Mouse (Mus musculus): Measurements from ENCODE around the gene Pde4b. TPM values are rescaled to one million over a fixed set of nuclear protein-coding genes. Genes with fewer than 3 reads are reported as not detected.

The Pde4b gene
- polyA plus RNA-seq, 1 experiment from 2014 or later, result 11.0 TPM

- ATAC-seq, result no peak
- H3K27me3 ChIP-seq (replicated peaks; ENCODE audit: control insufficient read depth, insufficient read depth, low read length), result no peaks in the 10 kb centered on the region
- H3K27ac ChIP-seq (ENCODE audit: low read length), result no peak overlapping the region
- no peak overlapping the region for H3K4me3 ChIP-seq (ENCODE audit: low read length)
- no peaks in the 10 kb centered on the region for H3K36me3 ChIP-seq (ENCODE audit: control insufficient read depth, insufficient read depth, low read length)
- WGBS, result 62% methylated on average over 4 of the region's 4 CpGs
- H3K4me1 ChIP-seq (ENCODE audit: control insufficient read depth, insufficient read depth, low read length), result no peaks in the 10 kb centered on the region
- no peak overlapping the region for H3K9ac ChIP-seq (ENCODE audit: low read depth, low read length)
- H3K4me2 ChIP-seq (ENCODE audit: low read depth, low read length), result no peak overlapping the region
- no peaks in the 10 kb centered on the region for H3K9me3 ChIP-seq (ENCODE audit: control insufficient read depth, low read length)
These were observed 411.0 kb downstream of the Pde4b start for GRCm38 (mm10) chr4:102498169-102498919.

DNA sequence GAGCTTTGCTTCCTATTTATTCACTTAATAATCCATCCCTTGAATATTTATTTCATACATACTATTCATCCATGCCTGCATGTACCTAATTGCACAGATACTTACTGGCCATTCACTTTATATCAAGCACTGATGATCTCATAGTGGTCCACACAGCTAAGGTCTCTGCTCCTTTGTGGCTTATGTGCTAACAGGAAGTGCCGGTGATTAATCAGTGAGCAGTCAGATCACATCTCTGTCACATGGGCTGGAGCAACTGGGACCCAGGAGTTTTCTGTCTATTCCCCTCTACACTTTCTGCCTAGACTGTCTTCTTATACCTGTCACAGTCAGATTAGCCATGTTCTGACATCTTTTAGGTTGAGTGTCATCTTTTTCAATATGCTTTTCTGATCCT lies 411.6 kb downstream of the Pde4b start:
- 86% methylated on average over 1 of the region's 1 CpGs for WGBS

GRCm38 (mm10) chr4:102505714-102506113 lies 418.4 kb downstream of the Pde4b start:
- Histone ChIP-seq H3K9me3 (ENCODE audit: control insufficient read depth, low read length) (no peaks in the 10 kb centered on the region), H3K27ac (ENCODE audit: low read length) (no peak overlapping the region), H3K4me2 (ENCODE audit: low read depth, low read length) (no peak overlapping the region), H3K4me1 (ENCODE audit: control insufficient read depth, insufficient read depth, low read length) (no peaks in the 10 kb centered on the region), H3K9ac (ENCODE audit: low read depth, low read length) (no peak overlapping the region), H3K27me3 (replicated peaks; ENCODE audit: control insufficient read depth, insufficient read depth, low read length) (no peaks in the 10 kb centered on the region), H3K36me3 (ENCODE audit: control insufficient read depth, insufficient read depth, low read length) (no peaks in the 10 kb centered on the region), H3K4me3 (ENCODE audit: low read length) (no peak overlapping the region)
- no peak for ATAC-seq
- 60% methylated on average over 6 of the region's 6 CpGs for whole genome bisulfite sequencing

More for the DNA sequence above, 411.6 kb downstream of the Pde4b start:
- Histone ChIP-seq H3K9ac (ENCODE audit: low read depth, low read length) (no peak overlapping the region), H3K36me3 (ENCODE audit: control insufficient read depth, insufficient read depth, low read length) (no peaks in the 10 kb centered on the region), H3K4me1 (ENCODE audit: control insufficient read depth, insufficient read depth, low read length) (no peaks in the 10 kb centered on the region), H3K9me3 (ENCODE audit: control insufficient read depth, low read length) (no peaks in the 10 kb centered on the region), H3K27me3 (replicated peaks; ENCODE audit: control insufficient read depth, insufficient read depth, low read length) (no peaks in the 10 kb centered on the region), H3K27ac (ENCODE audit: low read length) (no peak overlapping the region), H3K4me2 (ENCODE audit: low read depth, low read length) (no peak overlapping the region), H3K4me3 (ENCODE audit: low read length) (no peak overlapping the region)
- no peak for ATAC-seq

- Histone ChIP-seq H3K4me2 (ENCODE audit: low read depth, low read length) (no peak overlapping the region), H3K4me1 (ENCODE audit: control insufficient read depth, insufficient read depth, low read length) (peaks cover 3% of the 10 kb centered on the region), H3K9ac (ENCODE audit: low read depth, low read length) (no peak overlapping the region), H3K4me3 (ENCODE audit: low read length) (no peak overlapping the region), H3K27me3 (replicated peaks; ENCODE audit: control insufficient read depth, insufficient read depth, low read length) (no peaks in the 10 kb centered on the region), H3K36me3 (ENCODE audit: control insufficient read depth, insufficient read depth, low read length) (no peaks in the 10 kb centered on the region), H3K27ac (ENCODE audit: low read length) (no peak overlapping the region), H3K9me3 (ENCODE audit: control insufficient read depth, low read length) (no peaks in the 10 kb centered on the region)
- WGBS, result 65% methylated on average over 15 of the region's 15 CpGs
- ATAC-seq, result peak; percentile 48
These were observed 419.3 kb downstream of the Pde4b start for GRCm38 (mm10) chr4:102506376-102507280.

- H3K4me2 ChIP-seq (ENCODE audit: low read depth, low read length), result no peak overlapping the region
- no peak overlapping the region for H3K9ac ChIP-seq (ENCODE audit: low read depth, low read length)
- no peaks in the 10 kb centered on the region for H3K9me3 ChIP-seq (ENCODE audit: control insufficient read depth, low read length)
- H3K27me3 ChIP-seq (replicated peaks; ENCODE audit: control insufficient read depth, insufficient read depth, low read length), result no peaks in the 10 kb centered on the region
- ATAC-seq, result no peak
- no peak overlapping the region for H3K4me3 ChIP-seq (ENCODE audit: low read length)
- WGBS, result 70% methylated on average over 9 of the region's 9 CpGs
- H3K36me3 ChIP-seq (ENCODE audit: control insufficient read depth, insufficient read depth, low read length), result no peaks in the 10 kb centered on the region
- H3K4me1 ChIP-seq (ENCODE audit: control insufficient read depth, insufficient read depth, low read length), result peaks cover 8% of the 10 kb centered on the region
- H3K27ac ChIP-seq (ENCODE audit: low read length), result no peak overlapping the region
These were observed 420.0 kb downstream of the Pde4b start for GRCm38 (mm10) chr4:102507344-102507743.

DNA sequence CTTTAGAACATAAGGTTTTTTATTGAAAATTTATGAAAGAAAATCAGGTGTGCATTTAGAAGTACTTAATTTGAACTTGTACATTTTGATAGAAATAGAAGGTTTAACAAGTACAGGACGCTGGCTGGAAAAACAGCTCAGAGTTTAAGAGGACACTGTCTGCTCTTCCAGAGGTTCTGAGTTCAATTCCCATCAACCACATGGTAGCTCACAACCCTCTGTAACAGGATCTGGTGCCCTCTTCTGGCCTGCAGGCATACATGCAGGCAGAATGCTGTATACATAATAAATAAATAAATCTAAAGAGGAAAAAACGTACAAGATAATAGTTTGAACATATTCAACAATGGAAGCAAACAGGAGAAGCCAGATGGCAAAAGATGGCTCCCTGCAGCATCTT lies 420.4 kb downstream of the Pde4b start:
- no peaks in the 10 kb centered on the region for H3K36me3 ChIP-seq (ENCODE audit: control insufficient read depth, insufficient read depth, low read length)
- no peak for ATAC-seq
- no peak overlapping the region for H3K9ac ChIP-seq (ENCODE audit: low read depth, low read length)
- no peaks in the 10 kb centered on the region for H3K9me3 ChIP-seq (ENCODE audit: control insufficient read depth, low read length)
- no peak overlapping the region for H3K4me2 ChIP-seq (ENCODE audit: low read depth, low read length)
- 74% methylated on average over 2 of the region's 2 CpGs for WGBS
- H3K4me3 ChIP-seq (ENCODE audit: low read length), result no peak overlapping the region
- H3K27ac ChIP-seq (ENCODE audit: low read length), result no peak overlapping the region
- peaks cover 9% of the 10 kb centered on the region for H3K4me1 ChIP-seq (ENCODE audit: control insufficient read depth, insufficient read depth, low read length)
- no peaks in the 10 kb centered on the region for H3K27me3 ChIP-seq (replicated peaks; ENCODE audit: control insufficient read depth, insufficient read depth, low read length)

- ATAC-seq, result no peak
- 75% methylated on average over 6 of the region's 6 CpGs for WGBS
- no peak overlapping the region for H3K4me2 ChIP-seq (ENCODE audit: low read depth, low read length)
These were observed 422.7 kb downstream of the Pde4b start for GRCm38 (mm10) chr4:102510061-102510460.

GRCm38 (mm10) chr4:102510939-102511391 lies 423.6 kb downstream of the Pde4b start:
- no peaks in the 10 kb centered on the region for H3K9me3 ChIP-seq (ENCODE audit: control insufficient read depth, low read length)
- no peaks in the 10 kb centered on the region for H3K27me3 ChIP-seq (replicated peaks; ENCODE audit: control insufficient read depth, insufficient read depth, low read length)
- H3K9ac ChIP-seq (ENCODE audit: low read depth, low read length), result 0 out of 2 replicates have a peak overlapping the region, but pooled peaks have one; percentile 64
- peak; percentile 62 for ATAC-seq
- H3K4me2 ChIP-seq (ENCODE audit: low read depth, low read length), result peak overlapping the region; percentile 38
- H3K4me3 ChIP-seq (ENCODE audit: low read length), result no peak overlapping the region
- no peaks in the 10 kb centered on the region for H3K36me3 ChIP-seq (ENCODE audit: control insufficient read depth, insufficient read depth, low read length)
- peaks cover 9% of the 10 kb centered on the region for H3K4me1 ChIP-seq (ENCODE audit: control insufficient read depth, insufficient read depth, low read length)
- peak overlapping the region; percentile 94 for H3K27ac ChIP-seq (ENCODE audit: low read length)
- 12% methylated on average over 8 of the region's 8 CpGs for WGBS

More at GRCm38 (mm10) chr4:102510061-102510460, 422.7 kb downstream of the Pde4b start:
- H3K36me3 ChIP-seq (ENCODE audit: control insufficient read depth, insufficient read depth, low read length), result no peaks in the 10 kb centered on the region
- H3K9me3 ChIP-seq (ENCODE audit: control insufficient read depth, low read length), result no peaks in the 10 kb centered on the region
- no peak overlapping the region for H3K27ac ChIP-seq (ENCODE audit: low read length)
- peaks cover 9% of the 10 kb centered on the region for H3K4me1 ChIP-seq (ENCODE audit: control insufficient read depth, insufficient read depth, low read length)
- H3K4me3 ChIP-seq (ENCODE audit: low read length), result no peak overlapping the region
- no peaks in the 10 kb centered on the region for H3K27me3 ChIP-seq (replicated peaks; ENCODE audit: control insufficient read depth, insufficient read depth, low read length)
- H3K9ac ChIP-seq (ENCODE audit: low read depth, low read length), result no peak overlapping the region

DNA sequence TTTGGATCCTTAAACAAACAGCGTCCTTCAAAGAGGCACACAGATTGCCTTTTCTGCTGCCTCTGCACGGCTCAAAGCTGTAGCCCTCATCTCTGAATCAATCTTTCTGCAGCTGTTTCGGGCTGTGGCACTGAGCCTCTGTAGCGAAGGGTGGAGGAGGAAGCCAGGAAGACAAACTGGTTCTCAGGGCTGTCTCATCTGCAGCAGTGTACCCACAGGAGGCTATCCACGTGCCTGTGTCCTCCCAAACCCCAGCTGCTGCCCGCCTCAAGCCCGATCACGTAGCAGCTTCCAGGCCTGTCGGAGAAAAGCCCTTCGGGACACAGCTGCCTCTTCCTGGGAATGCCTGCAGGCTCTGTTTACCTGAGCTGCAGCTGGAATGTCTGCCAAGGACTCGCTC lies 424.2 kb downstream of the Pde4b start:
- Histone ChIP-seq H3K4me3 (ENCODE audit: low read length) (0 out of 2 replicates have a peak overlapping the region, but pooled peaks have one; percentile 3), H3K27me3 (replicated peaks; ENCODE audit: control insufficient read depth, insufficient read depth, low read length) (no peaks in the 10 kb centered on the region)

More for the DNA sequence above, 424.2 kb downstream of the Pde4b start:
- Histone ChIP-seq H3K4me2 (ENCODE audit: low read depth, low read length) (peak overlapping the region; percentile 38), H3K4me1 (ENCODE audit: control insufficient read depth, insufficient read depth, low read length) (peaks cover 9% of the 10 kb centered on the region), H3K9ac (ENCODE audit: low read depth, low read length) (peak overlapping the region; percentile 64), H3K9me3 (ENCODE audit: control insufficient read depth, low read length) (no peaks in the 10 kb centered on the region), H3K36me3 (ENCODE audit: control insufficient read depth, insufficient read depth, low read length) (no peaks in the 10 kb centered on the region), H3K27ac (ENCODE audit: low read length) (peak overlapping the region; percentile 94)
- ATAC-seq, result peak; percentile 73
- WGBS, result 6% methylated on average over 11 of the region's 11 CpGs
